Mouse (Mus musculus): ENCODE data around the gene Sh3gl3.

GRCm38 (mm10) chr7:82338121-82338520 is 164.5 kb downstream of the Sh3gl3 start:
- no peak for TF ChIP-seq GATA1 (IDR thresholded peaks at IDR 0.05; ENCODE audit: borderline replicate concordance, low read length)
- no peak for TF ChIP-seq FLI1 (IDR thresholded peaks at IDR 0.05; ENCODE audit: low read length)

Data from megakaryocyte, embryonic 14.5 days (primary cell).